Mouse (Mus musculus): ENCODE measurements at regions not wholly inside any gene's neighbourhood (a gene's known extent, or its start where the extent isn't known, plus 50 kb on each side); places are given as distances from the start of the nearest gene placed in this dataset.
A peak's percentile ranks its signal among the peaks of the same experiment; 100 is the strongest.

- no peak overlapping the region for H3K9ac ChIP-seq
- no peak overlapping the region for H3K4me2 ChIP-seq
- no peak overlapping the region for H3K4me3 ChIP-seq
- ATAC-seq (ENCODE audit: insufficient number of reproducible peaks, insufficient read depth, low FRiP score, low TSS enrichment, low read depth): no peak
- H3K27ac ChIP-seq: no peak overlapping the region
- no peaks in the 10 kb centered on the region for H3K4me1 ChIP-seq
- H3K27me3 ChIP-seq: no peaks in the 10 kb centered on the region
- H3K36me3 ChIP-seq: no peaks in the 10 kb centered on the region
- no peaks in the 10 kb centered on the region for H3K9me3 ChIP-seq
These were observed 68.2 kb downstream of the Il12a start for GRCm38 (mm10) chr3:68758609-68759008.

- H3K27me3 ChIP-seq: no peaks in the 10 kb centered on the region
- no peaks in the 10 kb centered on the region for H3K4me1 ChIP-seq
- no peak overlapping the region for H3K27ac ChIP-seq
- H3K9me3 ChIP-seq: no peaks in the 10 kb centered on the region
- WGBS: 53% methylated on average over 8 of the region's 8 CpGs
- no peaks in the 10 kb centered on the region for H3K36me3 ChIP-seq
- ATAC-seq (ENCODE audit: insufficient number of reproducible peaks, insufficient read depth, low FRiP score, low TSS enrichment, low read depth): no peak
- H3K4me2 ChIP-seq: no peak overlapping the region
- H3K9ac ChIP-seq: no peak overlapping the region
- no peak overlapping the region for H3K4me3 ChIP-seq
These were observed 68.9 kb downstream of the Il12a start for GRCm38 (mm10) chr3:68759375-68759774.

GRCm38 (mm10) chr3:68760806-68761205 is 70.4 kb downstream of the Il12a start:
- H3K27me3 ChIP-seq: no peaks in the 10 kb centered on the region
- H3K27ac ChIP-seq: no peak overlapping the region
- no peaks in the 10 kb centered on the region for H3K9me3 ChIP-seq
- ATAC-seq (ENCODE audit: insufficient number of reproducible peaks, insufficient read depth, low FRiP score, low TSS enrichment, low read depth): no peak
- 80% methylated on average over 2 of the region's 2 CpGs for WGBS
- H3K4me2 ChIP-seq: no peak overlapping the region
- no peaks in the 10 kb centered on the region for H3K36me3 ChIP-seq
- H3K9ac ChIP-seq: no peak overlapping the region
- no peaks in the 10 kb centered on the region for H3K4me1 ChIP-seq
- H3K4me3 ChIP-seq: no peak overlapping the region

- no peaks in the 10 kb centered on the region for H3K36me3 ChIP-seq
- no peak overlapping the region for H3K9ac ChIP-seq
- H3K9me3 ChIP-seq: no peaks in the 10 kb centered on the region
- no peaks in the 10 kb centered on the region for H3K4me1 ChIP-seq
- H3K27me3 ChIP-seq: no peaks in the 10 kb centered on the region
- no peak overlapping the region for H3K27ac ChIP-seq
- ATAC-seq (ENCODE audit: insufficient number of reproducible peaks, insufficient read depth, low FRiP score, low TSS enrichment, low read depth): no peak
- 0 out of 2 replicates have a peak overlapping the region, but pooled peaks have one; percentile 0 for H3K4me2 ChIP-seq
- 54% methylated on average over 7 of the region's 7 CpGs for WGBS
- H3K4me3 ChIP-seq: no peak overlapping the region
These were observed 70.8 kb downstream of the Il12a start for GRCm38 (mm10) chr3:68761242-68761625.

GRCm38 (mm10) chr3:68761626-68762331 is 71.3 kb downstream of the Il12a start:
- Histone ChIP-seq H3K4me1 (no peaks in the 10 kb centered on the region), H3K27me3 (no peaks in the 10 kb centered on the region), H3K36me3 (no peaks in the 10 kb centered on the region), H3K4me2 (0 out of 2 replicates have a peak overlapping the region, but pooled peaks have one; percentile 0), H3K9me3 (no peaks in the 10 kb centered on the region), H3K27ac (no peak overlapping the region), H3K4me3 (no peak overlapping the region), H3K9ac (no peak overlapping the region)
- ATAC-seq (ENCODE audit: insufficient number of reproducible peaks, insufficient read depth, low FRiP score, low TSS enrichment, low read depth): no peak
- 13% methylated on average over 11 of the region's 11 CpGs for WGBS

- WGBS: 81% methylated on average over 8 of the region's 8 CpGs
- Histone ChIP-seq H3K27ac (no peak overlapping the region), H3K36me3 (no peaks in the 10 kb centered on the region), H3K27me3 (no peaks in the 10 kb centered on the region), H3K4me1 (no peaks in the 10 kb centered on the region), H3K4me3 (no peak overlapping the region), H3K9me3 (no peaks in the 10 kb centered on the region), H3K4me2 (no peak overlapping the region), H3K9ac (no peak overlapping the region)
- ATAC-seq (ENCODE audit: insufficient number of reproducible peaks, insufficient read depth, low FRiP score, low TSS enrichment, low read depth): no peak
These were observed 72.5 kb downstream of the Il12a start for GRCm38 (mm10) chr3:68762988-68763387.

- Histone ChIP-seq H3K9ac (no peak overlapping the region), H3K36me3 (no peaks in the 10 kb centered on the region)
- 89% methylated on average over 4 of the region's 4 CpGs for WGBS
These were observed 73.9 kb downstream of the Il12a start for GRCm38 (mm10) chr3:68764336-68764735.

GRCm38 (mm10) chr3:68764917-68765598 is 74.6 kb downstream of the Il12a start:
- H3K27ac ChIP-seq: no peak overlapping the region
- H3K4me3 ChIP-seq: no peak overlapping the region
- no peak overlapping the region for H3K4me2 ChIP-seq
- 79% methylated on average over 7 of the region's 7 CpGs for WGBS
- no peaks in the 10 kb centered on the region for H3K9me3 ChIP-seq
- no peaks in the 10 kb centered on the region for H3K27me3 ChIP-seq
- ATAC-seq (ENCODE audit: insufficient number of reproducible peaks, insufficient read depth, low FRiP score, low TSS enrichment, low read depth): no peak
- H3K4me1 ChIP-seq: no peaks in the 10 kb centered on the region
- no peak overlapping the region for H3K9ac ChIP-seq
- no peaks in the 10 kb centered on the region for H3K36me3 ChIP-seq

More at GRCm38 (mm10) chr3:68764336-68764735, 73.9 kb downstream of the Il12a start:
- Histone ChIP-seq H3K4me3 (no peak overlapping the region), H3K27me3 (no peaks in the 10 kb centered on the region), H3K27ac (no peak overlapping the region), H3K9me3 (no peaks in the 10 kb centered on the region), H3K4me1 (no peaks in the 10 kb centered on the region), H3K4me2 (no peak overlapping the region)
- ATAC-seq (ENCODE audit: insufficient number of reproducible peaks, insufficient read depth, low FRiP score, low TSS enrichment, low read depth): no peak

GRCm38 (mm10) chr3:68771579-68771978 is 81.1 kb downstream of the Il12a start:
- no peaks in the 10 kb centered on the region for H3K9me3 ChIP-seq
- H3K4me2 ChIP-seq: no peak overlapping the region
- H3K27me3 ChIP-seq: no peaks in the 10 kb centered on the region
- no peaks in the 10 kb centered on the region for H3K4me1 ChIP-seq
- 91% methylated on average over 3 of the region's 3 CpGs for WGBS
- H3K4me3 ChIP-seq: no peak overlapping the region
- H3K36me3 ChIP-seq: no peaks in the 10 kb centered on the region
- no peak overlapping the region for H3K9ac ChIP-seq
- ATAC-seq (ENCODE audit: insufficient number of reproducible peaks, insufficient read depth, low FRiP score, low TSS enrichment, low read depth): no peak
- no peak overlapping the region for H3K27ac ChIP-seq

- H3K4me2 ChIP-seq: no peak overlapping the region
- H3K9me3 ChIP-seq: no peaks in the 10 kb centered on the region
- 69% methylated on average over 2 of the region's 2 CpGs for whole genome bisulfite sequencing
- H3K36me3 ChIP-seq: no peaks in the 10 kb centered on the region
- no peaks in the 10 kb centered on the region for H3K27me3 ChIP-seq
- no peak overlapping the region for H3K4me3 ChIP-seq
- H3K27ac ChIP-seq: no peak overlapping the region
- no peak for ATAC-seq (ENCODE audit: insufficient number of reproducible peaks, insufficient read depth, low FRiP score, low TSS enrichment, low read depth)
- H3K4me1 ChIP-seq: peaks cover 7% of the 10 kb centered on the region
- no peak overlapping the region for H3K9ac ChIP-seq
These were observed 87.4 kb downstream of the Il12a start for GRCm38 (mm10) chr3:68777801-68778200.

- no peak for ATAC-seq (ENCODE audit: insufficient number of reproducible peaks, insufficient read depth, low FRiP score, low TSS enrichment, low read depth)
- Histone ChIP-seq H3K9ac (no peak overlapping the region), H3K27me3 (no peaks in the 10 kb centered on the region), H3K36me3 (no peaks in the 10 kb centered on the region), H3K4me2 (no peak overlapping the region), H3K9me3 (no peaks in the 10 kb centered on the region), H3K4me1 (peaks cover 12% of the 10 kb centered on the region), H3K27ac (no peak overlapping the region), H3K4me3 (no peak overlapping the region)
- 77% methylated on average over 16 of the region's 16 CpGs for WGBS
These were observed 88.1 kb downstream of the Il12a start for GRCm38 (mm10) chr3:68778354-68779040.

- no peaks in the 10 kb centered on the region for H3K36me3 ChIP-seq
- H3K4me3 ChIP-seq: no peak overlapping the region
- H3K9me3 ChIP-seq: no peaks in the 10 kb centered on the region
- no peak overlapping the region for H3K4me2 ChIP-seq
- H3K27ac ChIP-seq: no peak overlapping the region
- no peak for ATAC-seq (ENCODE audit: insufficient number of reproducible peaks, insufficient read depth, low FRiP score, low TSS enrichment, low read depth)
- peaks cover 15% of the 10 kb centered on the region for H3K4me1 ChIP-seq
- 51% methylated on average over 7 of the region's 7 CpGs for WGBS
- H3K27me3 ChIP-seq: no peaks in the 10 kb centered on the region
- no peak overlapping the region for H3K9ac ChIP-seq
These were observed 88.5 kb upstream of the 1110032F04Rik start for GRCm38 (mm10) chr3:68780843-68781242.

All from embryonic facial prominence, embryonic 13.5 days (tissue).